ENCODE assay signal across 33 mouse cellular contexts in genomic region chr11:35473617-35473996, GRCm38 (mm10).
DNase-seq lines count a peak whose midpoint lies in the region; ATAC-seq and TF ChIP-seq lines count a peak whose summit lies in the region.
"Had no signal": no experiment of that assay in that cellular context is flagged by ENCODE, and none has a peak within 500 bp of the region (broad histone marks: within the 10 kb centered on the region; RNA-seq: fewer than 3 reads in every experiment).

No protein-coding gene starts in this region.

- 73% methylated on average over 5 of the region's 5 CpGs for WGBS in hindbrain, embryonic 11.5 days
- WGBS in hindbrain, postnatal 0 days: 80% methylated on average over 5 of the region's 5 CpGs
- 79% methylated on average over 5 of the region's 5 CpGs for WGBS in limb, embryonic 10.5 days
- 88% methylated on average over 5 of the region's 5 CpGs for WGBS in forebrain, embryonic 10.5 days

- H3ac ChIP-seq in C2C12 (ENCODE audit: control insufficient read depth, insufficient read length, low read depth): peak overlapping the region; percentile 23

- H3K9me3 ChIP-seq in hindbrain, embryonic 11.5 days (ENCODE audit: control insufficient read depth, low read length): no peaks in the 10 kb centered on the region
- no peaks in the 10 kb centered on the region for H3K9me3 ChIP-seq in hindbrain, postnatal 0 days (ENCODE audit: low read length)
- H3K9me3 ChIP-seq in limb, embryonic 10.5 days (replicated peaks): no peaks in the 10 kb centered on the region
- peaks cover under 1% of the 10 kb centered on the region; the same call in 1 of the 2 replicates for H3K9me3 ChIP-seq in forebrain, embryonic 10.5 days
- H3K9me3 ChIP-seq: intestine, embryonic 15.5 days; liver, embryonic 13.5 days; midbrain, embryonic 15.5 days; neural tube, embryonic 15.5 days had no signal

- H3K4me2 ChIP-seq in hindbrain, embryonic 11.5 days (replicated peaks; ENCODE audit: low read depth, low read length): no peak overlapping the region
- H3K4me2 ChIP-seq in hindbrain, postnatal 0 days (ENCODE audit: low read depth, low read length): no peak overlapping the region
- H3K4me2 ChIP-seq: heart, embryonic 11.5 days; intestine, embryonic 15.5 days; limb, embryonic 13.5 days; liver, embryonic 13.5 days; midbrain, embryonic 15.5 days; neural tube, embryonic 15.5 days had no signal

- 0 out of 2 replicates have a peak, but pooled peaks cover 2% of the 10 kb centered on the region for H3K4me1 ChIP-seq in hindbrain, embryonic 11.5 days (replicated peaks; ENCODE audit: control insufficient read depth, insufficient read depth, low read length)
- 0 out of 2 replicates have a peak, but pooled peaks cover 3% of the 10 kb centered on the region for H3K4me1 ChIP-seq in hindbrain, postnatal 0 days (ENCODE audit: insufficient read depth, low read length)
- peaks cover 60% of the 10 kb centered on the region for H3K4me1 ChIP-seq in limb, embryonic 10.5 days
- peaks cover 24% of the 10 kb centered on the region for H3K4me1 ChIP-seq in forebrain, embryonic 10.5 days
- H3K4me1 ChIP-seq: intestine, embryonic 15.5 days; liver, embryonic 13.5 days; megakaryocyte, embryonic 14.5 days; midbrain, embryonic 15.5 days had no signal

- no peak for ATAC-seq in hindbrain, embryonic 11.5 days (ENCODE audit: low FRiP score)
- no peak for ATAC-seq in hindbrain, postnatal 0 days
- ATAC-seq: forebrain, embryonic 16.5 days; hindbrain, embryonic 16.5 days; intestine, embryonic 15.5 days; lung, postnatal 0 days; midbrain, embryonic 15.5 days had no signal

- TF ChIP-seq CTCF in hindbrain, postnatal 0 days (IDR thresholded peaks at IDR 0.05; ENCODE audit: low read depth): no peak
- TF ChIP-seq CTCF in C2C12 (IDR thresholded peaks at IDR 0.05; ENCODE audit: control insufficient read depth, insufficient read depth, insufficient read length): no peak

- no peaks in the 10 kb centered on the region for H3K79me2 ChIP-seq in C2C12 (ENCODE audit: control insufficient read depth, insufficient read depth)

- H3K36me3 ChIP-seq in hindbrain, embryonic 11.5 days (ENCODE audit: control insufficient read depth, insufficient read depth, low read length): no peaks in the 10 kb centered on the region
- no peaks in the 10 kb centered on the region for H3K36me3 ChIP-seq in hindbrain, postnatal 0 days (ENCODE audit: insufficient read depth, low read length)
- no peaks in the 10 kb centered on the region for H3K36me3 ChIP-seq in C2C12 (ENCODE audit: control insufficient read depth, insufficient read depth)
- peaks cover 1% of the 10 kb centered on the region; the same call in 1 of the 2 replicates for H3K36me3 ChIP-seq in limb, embryonic 10.5 days
- H3K36me3 ChIP-seq in forebrain, embryonic 10.5 days (replicated peaks): no peaks in the 10 kb centered on the region
- H3K36me3 ChIP-seq: intestine, embryonic 15.5 days; limb, embryonic 13.5 days; liver, embryonic 13.5 days; midbrain, embryonic 15.5 days; neural tube, embryonic 15.5 days had no signal

- no peak for DNase-seq in hindbrain, embryonic 11.5 days (ENCODE audit: low spot score)
- no peak for DNase-seq in hindbrain, postnatal 0 days (ENCODE audit: low spot score)
- DNase-seq in NIH3T3 (ENCODE audit: low read depth): peak; percentile 54
- DNase-seq in limb, embryonic 10.5 days (ENCODE audit: low spot score): no peak
- DNase-seq in forebrain, embryonic 10.5 days (ENCODE audit: extremely low spot score, low spot score): no peak
- DNase-seq in right cerebral cortex, postnatal 4 days: no peak
- DNase-seq: adrenal gland, adult 8-10 months; cerebellum, adult 8-10 months; cerebellum, postnatal 36 days; gastrocnemius, adult 2 months; gastrocnemius, postnatal 36 days; heart, adult 18-20 months; heart, postnatal 4 days; kidney, adult 8-10 months; kidney, postnatal 10 days; layer of hippocampus, adult 9-11 months; liver, embryonic 13.5 days; lung, adult 18-20 months; lung, postnatal 4 days; right cerebral cortex, adult 18-20 months; thymus, adult 18-20 months; thymus, postnatal 25 days had no signal

- no peak overlapping the region for H3K4me3 ChIP-seq in hindbrain, embryonic 11.5 days (ENCODE audit: low read depth, low read length)
- H3K4me3 ChIP-seq in hindbrain, postnatal 0 days (ENCODE audit: low read length): no peak overlapping the region
- H3K4me3 ChIP-seq in C2C12 (ENCODE audit: insufficient read depth, poor library complexity, severe bottlenecking): no peak overlapping the region
- no peak overlapping the region for H3K4me3 ChIP-seq in limb, embryonic 10.5 days
- H3K4me3 ChIP-seq in forebrain, embryonic 10.5 days: no peak overlapping the region
- H3K4me3 ChIP-seq: gastrocnemius, adult 2 months; intestine, embryonic 15.5 days; limb, embryonic 13.5 days; liver, embryonic 13.5 days; megakaryocyte, embryonic 14.5 days; midbrain, embryonic 15.5 days; neural tube, embryonic 15.5 days had no signal

- H3K9ac ChIP-seq in hindbrain, embryonic 11.5 days (ENCODE audit: low read depth, low read length): no peak overlapping the region
- H3K9ac ChIP-seq in hindbrain, postnatal 0 days (replicated peaks; ENCODE audit: low read length): no peak overlapping the region
- H3K9ac ChIP-seq: intestine, embryonic 15.5 days; limb, embryonic 13.5 days; liver, embryonic 13.5 days; midbrain, embryonic 15.5 days; neural tube, embryonic 15.5 days had no signal

- no peaks in the 10 kb centered on the region for H3K27me3 ChIP-seq in hindbrain, embryonic 11.5 days (ENCODE audit: control insufficient read depth, insufficient read depth, low read length)
- H3K27me3 ChIP-seq in hindbrain, postnatal 0 days (ENCODE audit: insufficient read depth, low read length): no peaks in the 10 kb centered on the region
- H3K27me3 ChIP-seq in C2C12 (ENCODE audit: control insufficient read depth, insufficient read depth, insufficient read length): no peaks in the 10 kb centered on the region
- H3K27me3 ChIP-seq in limb, embryonic 10.5 days (ENCODE audit: low read depth, poor library complexity, severe bottlenecking): peaks cover 7% of the 10 kb centered on the region; the same call in 1 of the 2 replicates
- H3K27me3 ChIP-seq in forebrain, embryonic 10.5 days (ENCODE audit: poor library complexity, severe bottlenecking): peaks cover 80% of the 10 kb centered on the region
- H3K27me3 ChIP-seq: intestine, embryonic 15.5 days; limb, embryonic 13.5 days; liver, embryonic 13.5 days; megakaryocyte, embryonic 14.5 days had no signal

- H3K27ac ChIP-seq in hindbrain, embryonic 11.5 days (ENCODE audit: low read depth, low read length): peak overlapping the region; percentile 27; the same call in 1 of the 2 replicates
- no peak overlapping the region for H3K27ac ChIP-seq in hindbrain, postnatal 0 days
- 0 out of 2 replicates have a peak overlapping the region, but pooled peaks have one; percentile 32 for H3K27ac ChIP-seq in limb, embryonic 10.5 days
- no peak overlapping the region for H3K27ac ChIP-seq in forebrain, embryonic 10.5 days
- H3K27ac ChIP-seq: gastrocnemius, adult 2 months; intestine, embryonic 15.5 days; limb, embryonic 13.5 days; liver, embryonic 13.5 days; midbrain, embryonic 15.5 days; neural tube, embryonic 15.5 days; stomach, postnatal 0 days had no signal

- no peaks in the 10 kb centered on the region for H3K79me3 ChIP-seq in C2C12 (ENCODE audit: low read depth)

TF ChIP-seq in C2C12, 6 proteins besides CTCF, POLR2A, EP300 and RAD21:
- TF ChIP-seq CEBPB (IDR thresholded peaks at IDR 0.05; ENCODE audit: low read depth) (no peak), USF1 (IDR thresholded peaks at IDR 0.05; ENCODE audit: low read depth) (no peak), MAX (IDR thresholded peaks at IDR 0.05) (no peak), FOSL1 (IDR thresholded peaks at IDR 0.05; ENCODE audit: insufficient read depth, low read length, poor library complexity, severe bottlenecking) (no peak), MYOG (IDR thresholded peaks at IDR 0.05; ENCODE audit: control insufficient read depth, extremely low read depth, insufficient read length) (no peak), MYOD1 (IDR thresholded peaks at IDR 0.05; ENCODE audit: control insufficient read depth, insufficient read length, low read depth) (no peak)
TF ChIP-seq in C2C12: peak in this region for 0.

Comparison
In these comparisons a context has a peak if more than half of its experiments do, and no peak if none do; other contexts are left out.
1. H3K27ac ChIP-seq: peak in hindbrain, embryonic 11.5 days (single experiment) and limb, embryonic 10.5 days (single experiment); none in hindbrain, postnatal 0 days (single experiment) and forebrain, embryonic 10.5 days (single experiment).